Mouse (Mus musculus) heart, postnatal 36 days (tissue): ENCODE data around the gene Reps1. TPM values are rescaled to one million over a fixed set of nuclear protein-coding genes. Genes with fewer than 3 reads are reported as not detected.

Experiments
- DNase-seq, 2 experiments: peaks; one replicate each; pipeline ENCODE4 v3.0.0; 2021 to 2022
- intact Hi-C: fragments of 180-260 bp; cut with DNase I; formaldehyde crosslinking; loops from one replicate; pipeline ENCODE4 v1.15.1; 2025
- total RNA-seq, 2 experiments: library from RNA; stranded (reverse); gene quantifications; 2 replicates each; pipeline ENCODE4 v1.2.3; 2021

Gene Reps1
- 10 to 100 TPM; 27.6 to 30.5 TPM for total RNA-seq

GRCm38 (mm10) chr10:18055696-18056390 lies at the start of gene Reps1:
Gene Reps1, plus strand, starts transcription at chr10:18055861.
- intact Hi-C loops, result loop anchor here (1.0 to 10.0 kb wide), 6 partner anchors 33 to 473 kb away; partner anchors contain the start of genes Abracl and Nhsl1
- peak in 1 of 2 experiments; percentile 41 for DNase-seq

- peak; percentile 41 to 43 for DNase-seq
- intact Hi-C loops, result no loop called here
Measured at GRCm38 (mm10) chr10:18006756-18007155, 48.9 kb upstream of the Reps1 start.

GRCm38 (mm10) chr10:18007243-18007642 lies 48.4 kb upstream of the Reps1 start:
- intact Hi-C loops, result no loop called here
- DNase-seq, result no peak

- DNase-seq, result no peak
- intact Hi-C loops, result no loop called here
Measured at GRCm38 (mm10) chr10:18008118-18008517, 47.5 kb upstream of the Reps1 start.

GRCm38 (mm10) chr10:18009744-18010143 lies 45.9 kb upstream of the Reps1 start:
- intact Hi-C loops, result no loop called here
- DNase-seq, result no peak

GRCm38 (mm10) chr10:18011761-18012160 lies 43.9 kb upstream of the Reps1 start:
- DNase-seq, result no peak
- intact Hi-C loops, result no loop called here

- no peak for DNase-seq
- intact Hi-C loops, result loop anchor here (5.0 kb wide), 2 partner anchors 73 to 293 kb away; partner anchors contain the start of gene Heca
Measured at GRCm38 (mm10) chr10:18020443-18020842, 35.2 kb upstream of the Reps1 start.

GRCm38 (mm10) chr10:18020846-18021245 lies 34.8 kb upstream of the Reps1 start:
- no peak for DNase-seq
- intact Hi-C loops, result loop anchor here (5.0 kb wide), 2 partner anchors 74 to 294 kb away; partner anchors contain the start of gene Heca

- intact Hi-C loops, result loop anchor here (2.0 to 5.0 kb wide), 3 partner anchors 33 to 294 kb away; partner anchors contain the start of genes Heca and Reps1
- no peak for DNase-seq
Measured at GRCm38 (mm10) chr10:18021576-18022311, 33.9 kb upstream of the Reps1 start.

GRCm38 (mm10) chr10:18022312-18022711 lies 33.3 kb upstream of the Reps1 start:
- intact Hi-C loops, result loop anchor here (2.0 to 5.0 kb wide), 3 partner anchors 32 to 295 kb away; partner anchors contain the start of genes Heca and Reps1
- peak; percentile 74 to 76 for DNase-seq

GRCm38 (mm10) chr10:18022741-18023347 lies 32.8 kb upstream of the Reps1 start, which contains the start of gene Abracl:
Gene Abracl, minus strand, starts transcription at chr10:18023288.
- peak; percentile 67 to 68 for DNase-seq
- intact Hi-C loops, result loop anchor here (2.0 to 5.0 kb wide), 3 partner anchors 32 to 296 kb away; partner anchors contain the start of genes Heca and Reps1

- intact Hi-C loops, result no loop called here
- DNase-seq, result no peak
Measured at GRCm38 (mm10) chr10:18034408-18034807, 21.3 kb upstream of the Reps1 start.

- intact Hi-C loops, result no loop called here
Measured at GRCm38 (mm10) chr10:18036849-18037248, 18.8 kb upstream of the Reps1 start.

GRCm38 (mm10) chr10:18046380-18046779 lies 9.3 kb upstream of the Reps1 start:
- no peak for DNase-seq
- intact Hi-C loops, result no loop called here

More at GRCm38 (mm10) chr10:18036849-18037248, 18.8 kb upstream of the Reps1 start:
- DNase-seq, result no peak

GRCm38 (mm10) chr10:18047380-18048146 lies 8.1 kb upstream of the Reps1 start:
- no peak for DNase-seq
- intact Hi-C loops, result no loop called here

- intact Hi-C loops, result loop anchor here (1.0 to 10.0 kb wide), 6 partner anchors 32 to 474 kb away; partner anchors contain the start of genes Abracl and Nhsl1
- DNase-seq, result peak; percentile 82 to 87
Measured at GRCm38 (mm10) chr10:18055009-18055695, 509 bp upstream of the Reps1 start.

GRCm38 (mm10) chr10:18056391-18056745 lies 707 bp downstream of the Reps1 start:
- DNase-seq, result no peak
- intact Hi-C loops, result loop anchor here (5.0 to 10.0 kb wide), 2 partner anchors 261 to 328 kb away; partner anchors contain the start of gene Nhsl1

GRCm38 (mm10) chr10:18058681-18059338 lies 3.1 kb downstream of the Reps1 start:
- intact Hi-C loops, result loop anchor here (5.0 to 10.0 kb wide), 2 partner anchors 258 to 326 kb away; partner anchors contain the start of gene Nhsl1
- no peak for DNase-seq

- no peak for DNase-seq
- intact Hi-C loops, result loop anchor here (5.0 to 10.0 kb wide), 2 partner anchors 257 to 325 kb away; partner anchors contain the start of gene Nhsl1
Measured at GRCm38 (mm10) chr10:18059807-18060206, 4.1 kb downstream of the Reps1 start.
